Mouse (Mus musculus) stomach, postnatal 0 days (tissue): Measurements from ENCODE around the gene Hsf5.

Source experiments
- CTCF ChIP-seq: IDR thresholded peaks from 2 replicates; pipeline ENCODE4 v1.5.1; 2016; ENCODE audit warnings: antibody characterized with exemption, low read depth, mild to moderate bottlenecking, moderate library complexity
- EP300 ChIP-seq: optimal IDR thresholded peaks from 2 replicates; pipeline ENCODE3; 2016; ENCODE audit warnings: antibody characterized with exemption

GRCm38 (mm10) chr11:87639206-87639605 is 22.2 kb downstream of the Hsf5 start:
- TF ChIP-seq CTCF: no peak
- no peak for TF ChIP-seq EP300
